Mouse (Mus musculus) brain, embryonic 18.5 days (tissue): Measurements from ENCODE around the gene Fkbp10.

Experiments used
- DNase-seq: peaks from one replicate; pipeline ENCODE4 v3.0.0-alpha.2; 2012; ENCODE audit warnings: low read depth, low spot score

Fkbp10 gene

GRCm38 (mm10) chr11:100414914-100415822 lies at the start of gene Fkbp10:
Gene Fkbp10 (plus strand): TSS chr11:100415697.
- no peak for DNase-seq

- no peak for DNase-seq
These were observed 46.4 kb upstream of the Fkbp10 start for GRCm38 (mm10) chr11:100369145-100369544.

GRCm38 (mm10) chr11:100369822-100370221 lies 45.7 kb upstream of the Fkbp10 start:
- no peak for DNase-seq

- no peak for DNase-seq
These were observed 43.4 kb upstream of the Fkbp10 start for GRCm38 (mm10) chr11:100371981-100372558.

- DNase-seq, result no peak
These were observed 40.4 kb upstream of the Fkbp10 start for GRCm38 (mm10) chr11:100375127-100375526.

GRCm38 (mm10) chr11:100376005-100376404 lies 39.5 kb upstream of the Fkbp10 start:
- no peak for DNase-seq

- DNase-seq, result no peak
These were observed 38.6 kb upstream of the Fkbp10 start for GRCm38 (mm10) chr11:100376746-100377389.

GRCm38 (mm10) chr11:100377989-100378388 lies 37.5 kb upstream of the Fkbp10 start:
- DNase-seq, result no peak

GRCm38 (mm10) chr11:100378446-100378845 lies 37.1 kb upstream of the Fkbp10 start:
- DNase-seq, result no peak

GRCm38 (mm10) chr11:100379311-100379710 lies 36.2 kb upstream of the Fkbp10 start:
- DNase-seq, result no peak

- no peak for DNase-seq
These were observed 32.8 kb upstream of the Fkbp10 start for GRCm38 (mm10) chr11:100382682-100383081.

- DNase-seq, result no peak
These were observed 30.5 kb upstream of the Fkbp10 start for GRCm38 (mm10) chr11:100385016-100385415.

- no peak for DNase-seq
These were observed 28.9 kb upstream of the Fkbp10 start for GRCm38 (mm10) chr11:100386586-100386985.

GRCm38 (mm10) chr11:100387111-100387510 lies 28.4 kb upstream of the Fkbp10 start:
- no peak for DNase-seq

GRCm38 (mm10) chr11:100387589-100388375 lies 27.7 kb upstream of the Fkbp10 start:
- no peak for DNase-seq

- DNase-seq, result no peak
These were observed 26.9 kb upstream of the Fkbp10 start for GRCm38 (mm10) chr11:100388588-100388987.

GRCm38 (mm10) chr11:100389931-100390445 lies 25.5 kb upstream of the Fkbp10 start:
- no peak for DNase-seq

GRCm38 (mm10) chr11:100391081-100391883 lies 24.2 kb upstream of the Fkbp10 start:
- no peak for DNase-seq

GRCm38 (mm10) chr11:100391884-100392345 lies 23.6 kb upstream of the Fkbp10 start:
- DNase-seq, result no peak

GRCm38 (mm10) chr11:100392958-100393357 lies 22.5 kb upstream of the Fkbp10 start:
- DNase-seq, result no peak
